Mouse (Mus musculus): ENCODE measurements around the gene Etv1.

DNA sequence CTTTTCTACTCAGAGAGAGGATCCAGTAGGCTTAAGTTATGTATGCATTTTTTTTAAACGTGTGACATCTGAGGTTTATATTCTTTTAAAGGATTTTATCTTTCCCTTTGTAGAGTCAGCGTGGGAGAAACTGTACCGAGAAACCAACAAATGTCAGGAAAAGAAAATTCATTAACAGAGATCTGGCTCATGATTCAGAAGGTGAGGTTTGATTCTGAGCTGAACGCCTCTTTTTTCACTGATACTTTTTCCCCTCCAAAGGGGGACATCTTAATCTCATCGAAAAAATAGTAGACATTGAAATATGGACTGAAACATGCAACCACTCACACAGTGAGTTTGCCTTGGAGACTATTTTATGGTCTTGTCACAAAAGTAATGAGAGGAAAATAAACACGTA, 2.5 kb downstream of the Etv1 start:
- TF ChIP-seq CTCF (IDR thresholded peaks at IDR 0.05; ENCODE audit: control insufficient read depth, insufficient read depth, insufficient read length) (no peak), MAX (IDR thresholded peaks at IDR 0.05) (no peak), USF1 (IDR thresholded peaks at IDR 0.05; ENCODE audit: low read depth) (no peak), CEBPB (IDR thresholded peaks at IDR 0.05; ENCODE audit: low read depth) (no peak), MYOD1 (IDR thresholded peaks at IDR 0.05; ENCODE audit: control insufficient read depth, insufficient read length, low read depth) (no peak), MYOG (IDR thresholded peaks at IDR 0.05; ENCODE audit: control insufficient read depth, extremely low read depth, insufficient read length) (no peak), FOSL1 (IDR thresholded peaks at IDR 0.05; ENCODE audit: insufficient read depth, low read length, poor library complexity, severe bottlenecking) (no peak)
